ENCODE assay signal across 16 mouse cellular contexts in the genomic region with DNA sequence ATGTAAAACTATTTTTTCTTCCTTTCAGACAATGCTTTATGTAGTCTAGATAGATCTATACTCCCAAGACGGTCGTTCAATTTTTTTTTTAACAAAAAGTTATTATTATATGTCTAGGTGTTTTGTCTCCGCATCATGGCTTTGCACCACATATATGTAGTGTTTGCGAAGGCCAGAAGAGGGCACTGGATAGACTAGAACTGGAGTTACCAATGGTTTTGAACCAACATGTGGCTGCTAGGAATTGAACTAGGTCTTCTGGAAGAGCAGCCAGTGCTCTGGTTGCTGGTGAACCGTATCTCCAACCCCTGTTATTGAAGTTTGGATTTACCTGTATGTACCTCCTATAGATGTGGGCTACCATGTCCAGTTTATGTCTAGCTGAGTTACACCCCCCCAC. TPM values are rescaled to one million over a fixed set of nuclear protein-coding genes. Genes with fewer than 3 reads are reported as not detected.
DNase-seq lines count a peak whose midpoint lies in the region; ATAC-seq and TF ChIP-seq lines count a peak whose summit lies in the region.
"Had no signal": no experiment of that assay in that cellular context is flagged by ENCODE, and none has a peak within 500 bp of the region (broad histone marks: within the 10 kb centered on the region; RNA-seq: fewer than 3 reads in every experiment).

No protein-coding gene starts in this region.

- peak; percentile 2 for TF ChIP-seq RAD21 in MEL (IDR thresholded peaks at IDR 0.05; ENCODE audit: low read depth, low read length)

- peaks cover 6% of the 10 kb centered on the region; the same call in 1 of the 2 replicates for H3K79me2 ChIP-seq in MEL (ENCODE audit: control insufficient read depth, insufficient read depth, low read length, poor library complexity)

- no peak overlapping the region for H3K9ac ChIP-seq in liver, embryonic 14.5 days (replicated peaks)
- H3K9ac ChIP-seq in liver, embryonic 12.5 days: no peak overlapping the region
- H3K9ac ChIP-seq in MEL (ENCODE audit: control insufficient read depth, low read depth, low read length, poor library complexity, severe bottlenecking): no peak overlapping the region
- H3K9ac ChIP-seq: forebrain, postnatal 0 days; hindbrain, embryonic 12.5 days; intestine, embryonic 15.5 days; liver, embryonic 13.5 days had no signal

- H3K4me1 ChIP-seq in liver, embryonic 14.5 days (replicated peaks; ENCODE audit: control insufficient read depth in 2 of 2, insufficient read depth in 2 of 2, low read length in 1 of 2): peaks cover 9% of the 10 kb centered on the region in 2 experiments
- peaks cover 19% of the 10 kb centered on the region for H3K4me1 ChIP-seq in liver, embryonic 12.5 days
- H3K4me1 ChIP-seq in MEL (ENCODE audit: control insufficient read depth in 1 of 2, insufficient read depth in 2 of 2, low read length in 2 of 2): peaks cover 2 to 12% of the 10 kb centered on the region in 2 experiments; a peak in 3 of 4 replicates

- H3K36me3 ChIP-seq in liver, embryonic 14.5 days (replicated peaks; ENCODE audit: control insufficient read depth, insufficient read depth, low read depth): no peaks in the 10 kb centered on the region
- peaks cover 8% of the 10 kb centered on the region; the same call in 1 of the 2 replicates for H3K36me3 ChIP-seq in liver, embryonic 12.5 days
- peaks cover 0 to 13% of the 10 kb centered on the region in 2 experiments; a peak in 2 of 4 replicates for H3K36me3 ChIP-seq in MEL (ENCODE audit: control insufficient read depth in 1 of 2, insufficient read depth in 2 of 2, low read length in 2 of 2)
- H3K36me3 ChIP-seq: intestine, embryonic 15.5 days; liver, embryonic 13.5 days had no signal

- DNase-seq in liver, embryonic 14.5 days (ENCODE audit: low read depth in 3 of 3, low spot score in 3 of 3): no peak
- DNase-seq in thymus, postnatal 25 days: peak; percentile 20
- DNase-seq in thymus, adult 18-20 months: no peak
- DNase-seq in MEL (ENCODE audit: low read depth, low spot score): peak; percentile 26
- no peak for DNase-seq in spleen, postnatal 10 days (ENCODE audit: low spot score in 2 of 2)
- DNase-seq: forebrain, postnatal 0 days; heart, adult 18-20 months; kidney, postnatal 25 days; left cerebral cortex, postnatal 4 days; liver, embryonic 13.5 days had no signal

- ATAC-seq in liver, embryonic 14.5 days (ENCODE audit: insufficient read depth): no peak
- no peak for ATAC-seq in liver, embryonic 12.5 days
- ATAC-seq in erythroblast, adult 5-6 weeks (replicated peaks; ENCODE audit: low FRiP score, poor library complexity, severe bottlenecking): no peak
- ATAC-seq: activated CD4-positive, CD25-positive, alpha-beta regulatory T cell, adult 4 months; forebrain, postnatal 0 days; intestine, embryonic 15.5 days had no signal

- H3K27ac ChIP-seq in liver, embryonic 14.5 days: no peak overlapping the region
- H3K27ac ChIP-seq in liver, embryonic 12.5 days: no peak overlapping the region
- no peak overlapping the region for H3K27ac ChIP-seq in MEL (ENCODE audit: control insufficient read depth, low read depth, low read length)
- H3K27ac ChIP-seq: hindbrain, embryonic 12.5 days; intestine, embryonic 15.5 days; liver, embryonic 13.5 days had no signal

- H3K4me2 ChIP-seq in liver, embryonic 14.5 days (ENCODE audit: low read depth): no peak overlapping the region
- no peak overlapping the region for H3K4me2 ChIP-seq in liver, embryonic 12.5 days
- H3K4me2 ChIP-seq: hindbrain, embryonic 12.5 days; intestine, embryonic 15.5 days had no signal

- H3K27me3 ChIP-seq in liver, embryonic 14.5 days (ENCODE audit: control insufficient read depth, insufficient read depth, low read length): no peaks in the 10 kb centered on the region
- H3K27me3 ChIP-seq in liver, embryonic 12.5 days (replicated peaks): no peaks in the 10 kb centered on the region
- no peaks in the 10 kb centered on the region for H3K27me3 ChIP-seq in MEL (ENCODE audit: control insufficient read depth in 1 of 2, insufficient read depth in 2 of 2, low read length in 2 of 2)
- H3K27me3 ChIP-seq: hindbrain, embryonic 12.5 days; intestine, embryonic 15.5 days; liver, embryonic 13.5 days had no signal

- TF ChIP-seq CTCF in liver, embryonic 14.5 days (IDR thresholded peaks at IDR 0.05; ENCODE audit: low read depth): peak; percentile 33; the same call in 1 of the 2 replicates
- peak in 1 of 3 experiments; percentile 11; a peak in 1 of 6 replicates for TF ChIP-seq CTCF in MEL (IDR thresholded peaks at IDR 0.05 in 2 of 3, conservative IDR thresholded peaks at IDR 0.05 in 1 of 3; ENCODE audit: control insufficient read depth in 1 of 3, insufficient read depth in 1 of 3, low read depth in 2 of 3, low read length in 3 of 3, poor library complexity in 1 of 3, severe bottlenecking in 1 of 3)

- no peak for TF ChIP-seq EP300 in liver, embryonic 14.5 days (IDR thresholded peaks at IDR 0.05; ENCODE audit: low read depth)
- TF ChIP-seq EP300 in MEL (IDR thresholded peaks at IDR 0.05; ENCODE audit: low read depth in 1 of 2, low read length in 2 of 2): no peak

- no peak overlapping the region for H3K4me3 ChIP-seq in liver, embryonic 14.5 days (ENCODE audit: insufficient read depth in 1 of 2, low read depth in 2 of 2, low read length in 2 of 2)
- H3K4me3 ChIP-seq in liver, embryonic 12.5 days: no peak overlapping the region
- H3K4me3 ChIP-seq in MEL (ENCODE audit: control insufficient read depth in 1 of 2, insufficient read depth in 1 of 2, low read depth in 2 of 2, low read length in 2 of 2): no peak overlapping the region
- H3K4me3 ChIP-seq: hindbrain, embryonic 12.5 days; intestine, embryonic 15.5 days; liver, embryonic 13.5 days had no signal

- H3K9me3 ChIP-seq in liver, embryonic 14.5 days (ENCODE audit: control insufficient read depth, low read length): no peaks in the 10 kb centered on the region
- H3K9me3 ChIP-seq in liver, embryonic 12.5 days (replicated peaks): no peaks in the 10 kb centered on the region
- no peaks in the 10 kb centered on the region for H3K9me3 ChIP-seq in MEL (replicated peaks; ENCODE audit: insufficient read depth, low read length)
- H3K9me3 ChIP-seq: G1E; hindbrain, embryonic 12.5 days; intestine, embryonic 15.5 days; liver, embryonic 13.5 days had no signal

- WGBS in liver, embryonic 14.5 days (ENCODE audit: insufficient replicate concordance): 72% methylated on average over 5 of the region's 5 CpGs
- 81% methylated on average over 5 of the region's 5 CpGs for WGBS in liver, embryonic 12.5 days (ENCODE audit: insufficient replicate concordance)

- no peak for TF ChIP-seq POLR2A in MEL (IDR thresholded peaks at IDR 0.05; ENCODE audit: control insufficient read depth in 1 of 2, insufficient read depth in 1 of 2, low read depth in 1 of 2, low read length in 2 of 2, poor library complexity in 1 of 2)

TF ChIP-seq in MEL, 35 proteins besides CTCF, POLR2A, EP300 and RAD21:
- no peak for TF ChIP-seq MAX (IDR thresholded peaks at IDR 0.05; ENCODE audit: low read length)
- no peak for TF ChIP-seq ZC3H11A (IDR thresholded peaks at IDR 0.05; ENCODE audit: low read depth, low read length)
- no peak for TF ChIP-seq TCF12 (IDR thresholded peaks at IDR 0.05; ENCODE audit: low read depth, low read length)
- TF ChIP-seq SMC3 (IDR thresholded peaks at IDR 0.05; ENCODE audit: low read depth, low read length): peak; percentile 30; the same call in 1 of the 2 replicates

RNA-seq across cellular contexts. Expression of a gene that starts 4.0 kb away (rescaled TPM):
- 4.5 and 4.7 TPM in 2 replicates for polyA plus RNA-seq in liver, embryonic 14.5 days (2012; rRNA removed)
- 8.0 and 9.3 TPM in 2 replicates for polyA plus RNA-seq in liver, embryonic 14.5 days (2014; fragmentation: Nextera tagmentation; extraction: Ambion mirVana)
- 13.5 and 14.1 TPM in 2 replicates for polyA plus RNA-seq in liver, embryonic 12.5 days (2016; fragmentation: Nextera tagmentation; extraction: Ambion mirVana)
- total RNA-seq in MEL (2012; rRNA removed): 7.7 and 8.7 TPM in 2 replicates
- polyA plus RNA-seq in MEL (2012; ENCODE audit: insufficient read depth in 1 of 2, insufficient read length in 2 of 2, low read depth in 1 of 2, low replicate concordance in 2 of 2, missing spikeins in 1 of 2): 10 to 100 TPM in 1 of 2 experiments, not detected in 1; 13.0 TPM
- total RNA-seq in erythroblast, adult 5-6 weeks (2015; ENCODE audit: low replicate concordance): 7.7 and 7.9 TPM in 2 replicates
- 2.0 and 4.3 TPM in 2 replicates for total RNA-seq in erythroblast, adult 5-6 weeks (2017; ENCODE audit: low replicate concordance)

RNA-seq across cellular contexts. Expression of a gene that starts 11.0 kb away (rescaled TPM):
- polyA plus RNA-seq in liver, embryonic 14.5 days (2012; rRNA removed): 0.55 and 0.56 TPM in 2 replicates
- polyA plus RNA-seq in liver, embryonic 14.5 days (2014; fragmentation: Nextera tagmentation; extraction: Ambion mirVana): 0.52 and 0.64 TPM in 2 replicates
- polyA plus RNA-seq in liver, embryonic 12.5 days (2016; fragmentation: Nextera tagmentation; extraction: Ambion mirVana): 0.74 and 0.85 TPM in 2 replicates
- total RNA-seq in MEL (2012; rRNA removed): not detected in 2 replicates
- not detected for polyA plus RNA-seq in MEL (2012; ENCODE audit: insufficient read depth in 1 of 2, insufficient read length in 2 of 2, low read depth in 1 of 2, low replicate concordance in 2 of 2, missing spikeins in 1 of 2)
- total RNA-seq in erythroblast, adult 5-6 weeks (2015; ENCODE audit: low replicate concordance): 1.3 and 2.3 TPM in 2 replicates
- 0.26 and 0.70 TPM in 2 replicates for total RNA-seq in erythroblast, adult 5-6 weeks (2017; ENCODE audit: low replicate concordance)
- total RNA-seq: G1E had no signal
- polyA plus RNA-seq: G1E had no signal

Comparison
In these comparisons a context has a peak if more than half of its experiments do, and no peak if none do; other contexts are left out.
1. DNase-seq: peak in thymus, postnatal 25 days (single experiment) and MEL (single experiment); none in liver, embryonic 14.5 days (0 of 3), thymus, adult 18-20 months (0 of 2) and spleen, postnatal 10 days (0 of 2).